Mouse (Mus musculus) myocyte (in vitro differentiated cells): ENCODE measurements around the gene Ago1.

Source experiments
- CEBPB ChIP-seq: IDR thresholded peaks from 2 replicates; pipeline ENCODE4 v1.6.1; 2011; ENCODE audit warnings: mild to moderate bottlenecking, moderate library complexity; ENCODE audit not compliant: poor library complexity, insufficient read depth, severe bottlenecking
- MAX ChIP-seq: IDR thresholded peaks from one replicate; pipeline ENCODE4 v1.6.1; 2011; ENCODE audit warnings: low read depth, mild to moderate bottlenecking, control low read depth
- POLR2A ChIP-seq: IDR thresholded peaks from one replicate; pipeline ENCODE4 v1.6.1; 2011; ENCODE audit warnings: low read depth, mild to moderate bottlenecking, control low read depth, moderate library complexity; ENCODE audit not compliant: insufficient read length

- TF ChIP-seq MAX (no peak), CEBPB (no peak), POLR2A (no peak)
Observed at GRCm38 (mm10) chr4:126480288-126480687, 11.9 kb upstream of the Ago1 start.
